Mouse (Mus musculus) embryonic facial prominence, embryonic 11.5 days (tissue): ENCODE results near the gene Gdpd1. TPM values are rescaled to one million over a fixed set of nuclear protein-coding genes. Genes with fewer than 3 reads are reported as not detected.
A peak's percentile ranks its signal among the peaks of the same experiment; 100 is the strongest.

Source experiments
- ATAC-seq: fragments of 200-750 bp; cut with Nextera tagmentation; replicated peaks from 2 replicates; pipeline ENCODE4 v1.8.0; 2017; ENCODE audit warnings: low read depth; ENCODE audit not compliant: insufficient number of reproducible peaks, low FRiP score, low TSS enrichment
- DNase-seq: peaks from one replicate; pipeline ENCODE4 v3.0.0-alpha.2; 2015; ENCODE audit warnings: low spot score
- H3K27ac ChIP-seq: fragments of 300-500 bp; sonication (generic); replicated peaks from 2 replicates; pipeline ENCODE4 v1.5.1; 2014; ENCODE audit warnings: mild to moderate bottlenecking, low read depth, low read length, control low read depth
- H3K27me3 ChIP-seq: fragments of 300-500 bp; sonication (generic); 2 replicates; pipeline ENCODE4 v1.6.1; 2014; ENCODE audit warnings: mild to moderate bottlenecking, low read length, moderate library complexity, mixed read lengths; ENCODE audit not compliant: control insufficient read depth, insufficient read depth
- H3K36me3 ChIP-seq: fragments of 300-500 bp; sonication (generic); replicated peaks from 2 replicates; pipeline ENCODE4 v1.6.1; 2014; ENCODE audit warnings: low read depth, mild to moderate bottlenecking, low read length, moderate library complexity, mixed read lengths; ENCODE audit not compliant: control insufficient read depth, insufficient read depth
- H3K4me1 ChIP-seq: fragments of 300-500 bp; sonication (generic); 2 replicates; pipeline ENCODE4 v1.6.1; 2014; ENCODE audit warnings: low read length, mixed read lengths; ENCODE audit not compliant: control insufficient read depth, insufficient read depth
- H3K4me2 ChIP-seq: fragments of 300-500 bp; sonication (generic); 2 replicates; pipeline ENCODE4 v1.6.1; 2014; ENCODE audit warnings: low read depth, mild to moderate bottlenecking, control low read depth, low read length, moderate library complexity
- H3K4me3 ChIP-seq: fragments of 300-500 bp; sonication (generic); 2 replicates; pipeline ENCODE4 v1.5.1; 2014; ENCODE audit warnings: low read depth, low read length, control low read depth
- H3K9ac ChIP-seq: fragments of 300-500 bp; sonication (generic); replicated peaks from 2 replicates; pipeline ENCODE4 v1.6.1; 2014; ENCODE audit warnings: mild to moderate bottlenecking, control low read depth, low read length
- H3K9me3 ChIP-seq: fragments of 300-500 bp; sonication (generic); replicated peaks from 2 replicates; pipeline ENCODE4 v1.6.1; 2016; ENCODE audit warnings: mild to moderate bottlenecking, low read length, inconsistent platforms, mixed read lengths; ENCODE audit not compliant: control insufficient read depth
- WGBS: fragments of 180-500 bp; shearing (Covaris S2); extraction: QIAGEN DNeasy Blood & Tissue Kit; methylation state at CpG from one replicate; pipeline ENCODE4 v1.1.7; 2014; 5-methylcytosine and 5-hydroxymethylcytosine counted together
- polyA plus RNA-seq: library from polyadenylated mRNA; unstranded; fragments of >200 nt; fragmentation: Nextera tagmentation; extraction: Ambion mirVana; gene quantifications from 2 replicates; pipeline ENCODE4 v1.2.1, GENCODE M21; 2014

Gdpd1 gene
- polyA plus RNA-seq, 1 experiment from 2014 or later = 50.4 TPM

DNA sequence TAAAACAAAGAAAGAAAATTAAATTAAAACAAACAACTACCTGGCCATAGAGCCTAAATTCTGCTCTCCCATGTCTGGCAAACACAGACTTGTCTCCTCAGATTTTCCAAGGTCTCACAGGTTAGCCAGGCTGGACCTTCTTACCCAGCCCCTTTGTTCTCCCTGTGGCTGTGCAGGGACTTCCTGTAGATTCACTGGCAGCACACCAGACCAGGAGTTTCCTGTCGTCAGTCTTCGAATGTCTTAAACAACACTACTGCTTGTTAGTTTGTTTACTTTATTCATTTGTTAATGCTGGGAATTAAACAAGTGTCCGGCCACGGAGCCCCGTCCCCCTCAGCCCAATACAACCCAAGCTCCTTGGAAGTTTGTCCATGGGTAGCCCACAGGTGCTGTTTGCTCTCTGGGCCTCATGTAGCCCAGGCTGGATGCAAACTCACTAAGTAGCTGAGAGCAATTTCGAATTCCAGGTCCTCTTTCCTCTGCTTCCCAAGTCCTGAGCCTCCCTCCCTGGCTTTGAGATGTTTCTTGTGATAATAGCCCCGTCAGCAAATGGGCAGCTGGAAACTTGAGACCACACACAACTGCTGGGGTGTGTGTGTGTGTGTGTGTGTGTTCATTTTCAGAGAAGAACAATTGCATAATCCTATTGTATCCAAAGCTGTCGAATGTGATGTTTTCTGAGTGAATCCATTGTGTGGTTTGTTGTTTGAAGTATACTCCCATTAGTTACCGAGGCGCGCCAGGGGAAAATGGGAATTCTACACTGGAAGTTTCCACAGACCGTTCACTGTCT is 68.7 kb downstream of the Gdpd1 start:
- H3K9me3 ChIP-seq = no peaks in the 10 kb centered on the region
- H3K4me2 ChIP-seq = no peak overlapping the region
- H3K27me3 ChIP-seq = no peaks in the 10 kb centered on the region
- DNase-seq (no peak), ATAC-seq (no peak)
- H3K4me3 ChIP-seq = no peak overlapping the region
- H3K36me3 ChIP-seq = no peaks in the 10 kb centered on the region
- H3K9ac ChIP-seq = no peak overlapping the region
- 53% methylated on average over 12 of the region's 12 CpGs for WGBS
- no peaks in the 10 kb centered on the region for H3K4me1 ChIP-seq
- no peak overlapping the region for H3K27ac ChIP-seq

DNA sequence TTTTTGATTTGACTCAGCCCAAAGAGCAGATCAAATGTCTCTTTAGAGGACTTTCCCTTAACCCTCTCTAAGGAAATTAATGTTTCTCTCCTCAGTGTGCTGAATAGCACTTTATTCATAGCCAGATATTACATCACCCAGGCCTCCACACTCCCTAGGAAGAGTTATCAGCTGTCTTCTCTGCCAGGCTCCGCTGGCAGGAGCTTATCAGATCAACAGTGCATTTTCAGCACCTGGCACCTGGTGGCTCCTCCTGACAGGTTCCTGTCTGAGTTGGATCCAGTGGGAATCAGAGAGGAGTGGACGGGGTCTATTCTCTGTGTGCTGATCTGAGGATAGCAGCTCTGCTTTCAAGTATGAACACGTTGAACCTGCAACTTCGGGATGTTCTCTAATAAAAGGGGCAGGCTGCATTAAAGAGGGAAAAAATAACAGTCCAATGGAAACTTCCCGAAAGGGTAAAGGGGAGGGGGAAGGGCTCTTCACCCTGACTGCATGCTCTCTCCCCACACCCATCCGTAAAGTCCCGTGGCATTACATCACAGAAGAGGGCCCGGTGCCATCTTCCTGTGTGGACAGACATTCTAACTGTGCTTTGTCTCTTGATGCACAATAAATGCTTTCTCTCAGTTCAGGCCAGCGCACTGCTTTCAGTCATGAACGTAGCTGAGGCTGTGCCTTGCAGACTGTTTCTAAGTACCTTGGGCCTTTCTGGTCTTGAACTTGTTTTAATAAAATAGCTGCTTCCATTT is 71.6 kb downstream of the Gdpd1 start:
- H3K4me3 ChIP-seq = no peak overlapping the region
- 80% methylated on average over 10 of the region's 10 CpGs for WGBS

DNA sequence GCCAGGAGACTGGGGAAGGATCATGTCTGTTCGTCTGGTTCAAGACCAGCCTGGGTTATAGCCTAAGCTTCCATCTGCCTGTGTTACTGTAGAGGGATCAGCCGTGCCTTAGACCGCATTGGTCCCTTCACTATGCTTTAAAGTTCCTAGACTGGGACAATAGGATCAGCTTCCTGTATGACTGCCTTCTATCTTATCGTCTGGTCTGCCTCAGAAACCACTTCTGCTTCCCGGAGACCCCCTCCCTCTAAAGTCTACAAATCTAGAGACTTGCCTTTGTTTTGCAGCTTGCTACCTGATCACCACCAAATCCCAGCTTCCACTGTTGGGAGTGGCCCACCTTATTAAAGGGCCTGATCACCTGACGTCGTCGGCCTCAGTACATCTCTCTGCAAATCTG is 72.6 kb downstream of the Gdpd1 start:
- Histone ChIP-seq H3K27me3 (no peaks in the 10 kb centered on the region), H3K27ac (no peak overlapping the region), H3K36me3 (no peaks in the 10 kb centered on the region), H3K4me2 (no peak overlapping the region), H3K9me3 (no peaks in the 10 kb centered on the region), H3K4me1 (no peaks in the 10 kb centered on the region), H3K9ac (no peak overlapping the region), H3K4me3 (no peak overlapping the region)
- WGBS = 88% methylated on average over 8 of the region's 8 CpGs
- ATAC-seq (no peak), DNase-seq (no peak)

More for the DNA sequence above, 71.6 kb downstream of the Gdpd1 start:
- Histone ChIP-seq H3K36me3 (no peaks in the 10 kb centered on the region), H3K9me3 (no peaks in the 10 kb centered on the region), H3K9ac (no peak overlapping the region), H3K27ac (no peak overlapping the region), H3K27me3 (no peaks in the 10 kb centered on the region), H3K4me1 (no peaks in the 10 kb centered on the region), H3K4me2 (no peak overlapping the region)
- no peak for DNase-seq
- ATAC-seq = no peak

GRCm38 (mm10) chr11:86996266-86996665 is 77.6 kb downstream of the Gdpd1 start:
- no peak for ATAC-seq
- no peak overlapping the region for H3K9ac ChIP-seq
- H3K36me3 ChIP-seq = no peaks in the 10 kb centered on the region
- H3K27me3 ChIP-seq = no peaks in the 10 kb centered on the region
- H3K4me3 ChIP-seq = no peak overlapping the region
- WGBS = 49% methylated on average over 2 of the region's 2 CpGs
- no peak for DNase-seq
- H3K9me3 ChIP-seq = no peaks in the 10 kb centered on the region
- H3K27ac ChIP-seq = no peak overlapping the region
- H3K4me1 ChIP-seq = peaks cover 5% of the 10 kb centered on the region; the same call in 1 of the 2 replicates
- H3K4me2 ChIP-seq = no peak overlapping the region

- peaks cover 5% of the 10 kb centered on the region; the same call in 1 of the 2 replicates for H3K4me1 ChIP-seq
- no peak overlapping the region for H3K4me2 ChIP-seq
- ATAC-seq (no peak), DNase-seq (peak; percentile 70)
- no peaks in the 10 kb centered on the region for H3K9me3 ChIP-seq
- WGBS = 37% methylated on average over 6 of the region's 6 CpGs
- H3K27me3 ChIP-seq = no peaks in the 10 kb centered on the region
- no peaks in the 10 kb centered on the region for H3K36me3 ChIP-seq
- 0 out of 2 replicates have a peak overlapping the region, but pooled peaks have one; percentile 14 for H3K9ac ChIP-seq
- H3K4me3 ChIP-seq = no peak overlapping the region
- H3K27ac ChIP-seq = no peak overlapping the region
These were observed 78.1 kb downstream of the Gdpd1 start for GRCm38 (mm10) chr11:86995625-86996221.

GRCm38 (mm10) chr11:86994791-86995624 is 78.9 kb downstream of the Gdpd1 start:
- Histone ChIP-seq H3K4me2 (no peak overlapping the region), H3K27me3 (no peaks in the 10 kb centered on the region), H3K4me1 (peaks cover 7% of the 10 kb centered on the region), H3K4me3 (no peak overlapping the region), H3K36me3 (no peaks in the 10 kb centered on the region), H3K27ac (no peak overlapping the region), H3K9ac (no peak overlapping the region), H3K9me3 (no peaks in the 10 kb centered on the region)
- ATAC-seq (no peak), DNase-seq (no peak)
- 41% methylated on average over 10 of the region's 10 CpGs for WGBS

DNA sequence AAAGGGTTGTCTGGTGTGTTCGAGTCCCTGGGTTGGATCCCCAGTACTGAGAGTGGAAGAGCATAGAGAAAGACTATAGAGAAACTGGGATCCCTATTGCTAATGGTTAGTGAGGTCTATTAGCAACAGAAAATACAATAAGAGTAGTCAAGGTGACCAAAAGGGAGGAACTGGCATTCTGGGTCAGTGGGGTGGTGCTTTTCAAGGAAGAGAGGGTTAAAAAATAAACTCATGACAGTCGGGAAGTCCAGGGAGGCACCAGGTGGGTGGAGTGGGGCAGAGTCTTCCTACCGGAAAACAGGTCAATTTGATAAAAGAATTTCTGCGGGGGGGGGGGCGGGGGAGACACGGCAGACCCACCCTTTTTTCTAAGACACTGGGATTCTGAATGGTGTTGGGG is 79.5 kb downstream of the Gdpd1 start:
- DNase-seq (no peak), ATAC-seq (no peak)
- Histone ChIP-seq H3K4me3 (peak overlapping the region; percentile 96; the same call in 1 of the 2 replicates), H3K4me1 (peaks cover 7% of the 10 kb centered on the region), H3K36me3 (no peaks in the 10 kb centered on the region), H3K4me2 (peak overlapping the region; percentile 72; the same call in 1 of the 2 replicates), H3K9ac (no peak overlapping the region), H3K27me3 (no peaks in the 10 kb centered on the region), H3K9me3 (no peaks in the 10 kb centered on the region), H3K27ac (no peak overlapping the region)
- WGBS = 17% methylated on average over 6 of the region's 6 CpGs
